Mouse (Mus musculus): Measurements from ENCODE around the gene 4930404N11Rik.

The 4930404N11Rik gene

GRCm38 (mm10) chr10:81379809-81380378, 14.3 kb upstream of the 4930404N11Rik start:
- no peak for DNase-seq

GRCm38 (mm10) chr10:81379183-81379553, 13.6 kb upstream of the 4930404N11Rik start:
- DNase-seq: no peak

- peak; percentile 100 for DNase-seq
Observed at GRCm38 (mm10) chr10:81378553-81379182, 13.1 kb upstream of the 4930404N11Rik start.

GRCm38 (mm10) chr10:81377793-81378552, 12.4 kb upstream of the 4930404N11Rik start, which contains the start of gene Fzr1:
Gene Fzr1 (minus strand): TSS chr10:81378516.
- no peak for DNase-seq

- no peak for DNase-seq
Observed at GRCm38 (mm10) chr10:81377362-81377664, 11.7 kb upstream of the 4930404N11Rik start.

GRCm38 (mm10) chr10:81376561-81377361, 11.1 kb upstream of the 4930404N11Rik start:
- peak; percentile 43 for DNase-seq

GRCm38 (mm10) chr10:81375322-81375721, 9.7 kb upstream of the 4930404N11Rik start:
- DNase-seq: no peak

- no peak for DNase-seq
Observed at GRCm38 (mm10) chr10:81367207-81367495, 1.5 kb upstream of the 4930404N11Rik start.

- no peak for DNase-seq
Observed at GRCm38 (mm10) chr10:81366477-81367206, 1.0 kb upstream of the 4930404N11Rik start.

- no peak for DNase-seq
Observed at GRCm38 (mm10) chr10:81365073-81365472, 543 bp downstream of the 4930404N11Rik start.

GRCm38 (mm10) chr10:81364666-81365065, 950 bp downstream of the 4930404N11Rik start:
- DNase-seq: no peak

- no peak for DNase-seq
Observed at GRCm38 (mm10) chr10:81363436-81364346, 1.9 kb downstream of the 4930404N11Rik start.

GRCm38 (mm10) chr10:81362336-81362949, 3.2 kb downstream of the 4930404N11Rik start:
- no peak for DNase-seq

GRCm38 (mm10) chr10:81360721-81361120, 4.9 kb downstream of the 4930404N11Rik start:
- no peak for DNase-seq

GRCm38 (mm10) chr10:81358841-81359240, 6.8 kb downstream of the 4930404N11Rik start:
- DNase-seq: no peak

- DNase-seq: no peak
Observed at GRCm38 (mm10) chr10:81358209-81358608, 7.4 kb downstream of the 4930404N11Rik start.

GRCm38 (mm10) chr10:81356991-81357844, 8.4 kb downstream of the 4930404N11Rik start, which contains the start of gene Mfsd12:
Gene Mfsd12 (plus strand): TSS chr10:81357491.
- peak; percentile 91 for DNase-seq

GRCm38 (mm10) chr10:81356352-81356990, 9.1 kb downstream of the 4930404N11Rik start:
- no peak for DNase-seq

GRCm38 (mm10) chr10:81355533-81355932, 10.1 kb downstream of the 4930404N11Rik start:
- no peak for DNase-seq
